8 mouse cellular contexts compared by ENCODE assay signal in the genomic region with DNA sequence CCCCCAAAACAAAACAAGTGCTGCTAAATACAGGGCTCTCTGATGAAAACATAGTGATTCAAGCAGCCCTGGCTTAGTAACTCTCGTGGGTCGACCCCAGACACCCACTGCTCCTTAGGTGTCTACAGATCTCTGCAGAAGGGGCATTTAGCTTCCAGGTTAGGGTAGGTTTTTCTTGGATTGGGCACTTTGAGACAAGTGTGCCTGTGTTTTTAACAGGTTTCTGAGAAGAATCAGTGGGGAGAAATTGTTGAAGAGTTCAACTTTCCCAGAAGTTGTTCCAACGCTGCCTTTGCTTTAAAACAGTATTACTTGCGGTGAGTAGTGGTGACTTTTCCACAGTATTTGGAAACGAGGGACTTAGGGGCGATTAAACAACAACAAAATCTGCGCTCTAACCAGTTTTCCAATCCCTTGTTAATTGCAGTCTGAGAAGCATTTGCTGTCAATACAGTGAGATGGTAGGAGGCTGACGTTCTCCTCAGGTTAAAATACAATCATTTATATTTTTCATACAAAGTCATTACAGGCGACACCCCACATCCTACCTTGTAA. TPM values are rescaled to one million over a fixed set of nuclear protein-coding genes. Genes with fewer than 3 reads are reported as not detected.
DNase-seq lines count a peak whose midpoint lies in the region; ATAC-seq and TF ChIP-seq lines count a peak whose summit lies in the region.

No protein-coding gene starts in this region.

- H3K9ac ChIP-seq in intestine, embryonic 15.5 days: peak overlapping the region; percentile 97
- H3K9ac ChIP-seq in neural tube, embryonic 14.5 days (replicated peaks; ENCODE audit: low read depth, low read length): peak overlapping the region; percentile 100

- H3K27ac ChIP-seq in embryonic facial prominence, embryonic 10.5 days (replicated peaks): peak overlapping the region; percentile 100
- H3K27ac ChIP-seq in intestine, embryonic 15.5 days: peak overlapping the region; percentile 100
- H3K27ac ChIP-seq in neural tube, embryonic 14.5 days (ENCODE audit: low read depth, low read length): peak overlapping the region; percentile 100; the same call in 1 of the 2 replicates

- no peak for TF ChIP-seq CTCF in lung, adult 2 months (IDR thresholded peaks at IDR 0.05; ENCODE audit: insufficient read depth, low read length)

- H3K27me3 ChIP-seq in embryonic facial prominence, embryonic 10.5 days (replicated peaks; ENCODE audit: low read depth, poor library complexity, severe bottlenecking): no peaks in the 10 kb centered on the region
- H3K27me3 ChIP-seq in intestine, embryonic 15.5 days (replicated peaks): no peaks in the 10 kb centered on the region
- no peaks in the 10 kb centered on the region for H3K27me3 ChIP-seq in neural tube, embryonic 14.5 days (ENCODE audit: control insufficient read depth, insufficient read depth, low read length)

- ATAC-seq in intestine, embryonic 15.5 days: no peak
- ATAC-seq in neural tube, embryonic 14.5 days (ENCODE audit: low read depth): no peak

- H3K9me3 ChIP-seq in embryonic facial prominence, embryonic 10.5 days: no peaks in the 10 kb centered on the region
- H3K9me3 ChIP-seq in intestine, embryonic 15.5 days: no peaks in the 10 kb centered on the region
- H3K9me3 ChIP-seq in neural tube, embryonic 14.5 days (ENCODE audit: control insufficient read depth, low read length): no peaks in the 10 kb centered on the region

- no peak for DNase-seq in lung, adult 2 months
- no peak for DNase-seq in lung, postnatal 25 days (ENCODE audit: low spot score)
- DNase-seq in embryonic facial prominence, embryonic 10.5 days (ENCODE audit: low spot score): no peak
- no peak for DNase-seq in c-Kit-positive CD71-positive TER-119-positive erythroid progenitor cells, embryonic 14.5 days (ENCODE audit: low spot score)
- DNase-seq in kidney, adult 18-20 months: no peak
- no peak for DNase-seq in right cerebral cortex, postnatal 14 days

- WGBS in lung, adult 2 months: 4% methylated on average over 9 of the region's 9 CpGs
- 8% methylated on average over 9 of the region's 9 CpGs for WGBS in embryonic facial prominence, embryonic 10.5 days
- WGBS in intestine, embryonic 15.5 days: 4% methylated on average over 9 of the region's 9 CpGs
- WGBS in neural tube, embryonic 14.5 days: 4% methylated on average over 9 of the region's 9 CpGs

- H3K36me3 ChIP-seq in embryonic facial prominence, embryonic 10.5 days (replicated peaks): peaks cover 22% of the 10 kb centered on the region
- H3K36me3 ChIP-seq in intestine, embryonic 15.5 days: no peaks in the 10 kb centered on the region
- H3K36me3 ChIP-seq in neural tube, embryonic 14.5 days (ENCODE audit: control insufficient read depth, insufficient read depth, low read length): 0 out of 2 replicates have a peak, but pooled peaks cover 2% of the 10 kb centered on the region

- peak overlapping the region; percentile 92 for H3K4me3 ChIP-seq in lung, adult 2 months (replicated peaks; ENCODE audit: extremely low read depth, low read depth, low read length)
- peak overlapping the region; percentile 96 for H3K4me3 ChIP-seq in embryonic facial prominence, embryonic 10.5 days
- H3K4me3 ChIP-seq in intestine, embryonic 15.5 days (replicated peaks): peak overlapping the region; percentile 84
- peak overlapping the region; percentile 94 for H3K4me3 ChIP-seq in neural tube, embryonic 14.5 days (ENCODE audit: low read depth, low read length)

- TF ChIP-seq POLR2A in lung, adult 2 months (IDR thresholded peaks at IDR 0.05; ENCODE audit: borderline replicate concordance, extremely low read depth, low read depth, low read length): no peak

- H3K4me2 ChIP-seq in intestine, embryonic 15.5 days (replicated peaks): peak overlapping the region; percentile 74
- H3K4me2 ChIP-seq in neural tube, embryonic 14.5 days (ENCODE audit: low read depth, low read length): peak overlapping the region; percentile 83

- peaks cover 10% of the 10 kb centered on the region for H3K4me1 ChIP-seq in lung, adult 2 months (ENCODE audit: control insufficient read depth, insufficient read depth, low read length)
- peaks cover 20% of the 10 kb centered on the region for H3K4me1 ChIP-seq in embryonic facial prominence, embryonic 10.5 days
- 0 out of 2 replicates have a peak, but pooled peaks cover 7% of the 10 kb centered on the region for H3K4me1 ChIP-seq in intestine, embryonic 15.5 days (replicated peaks)
- peaks cover 12% of the 10 kb centered on the region; the same call in 1 of the 2 replicates for H3K4me1 ChIP-seq in neural tube, embryonic 14.5 days (ENCODE audit: control insufficient read depth, insufficient read depth, low read length)

RNA-seq across cellular contexts. Expression of a gene that starts 1.6 kb away (rescaled TPM):
- polyA plus RNA-seq in lung, adult 2 months (2012; rRNA removed): 17.4 and 17.5 TPM in 2 replicates
- 31.2 and 32.0 TPM in 2 replicates for polyA plus RNA-seq in embryonic facial prominence, embryonic 10.5 days (2016; fragmentation: Nextera tagmentation; extraction: Ambion mirVana)
- polyA plus RNA-seq in intestine, embryonic 15.5 days (2015; fragmentation: Nextera tagmentation; extraction: Ambion mirVana): 16.0 and 16.8 TPM in 2 replicates
- 26.9 and 32.0 TPM in 2 replicates for polyA plus RNA-seq in neural tube, embryonic 14.5 days (2014; fragmentation: Nextera tagmentation; extraction: Ambion mirVana)
